Mouse (Mus musculus): ENCODE results near the gene Arid5b. TPM values are rescaled to one million over a fixed set of nuclear protein-coding genes. Genes with fewer than 3 reads are reported as not detected.

Gene Arid5b
- polyA plus RNA-seq, 2 experiments: 1.3 to 3.3 TPM

DNA sequence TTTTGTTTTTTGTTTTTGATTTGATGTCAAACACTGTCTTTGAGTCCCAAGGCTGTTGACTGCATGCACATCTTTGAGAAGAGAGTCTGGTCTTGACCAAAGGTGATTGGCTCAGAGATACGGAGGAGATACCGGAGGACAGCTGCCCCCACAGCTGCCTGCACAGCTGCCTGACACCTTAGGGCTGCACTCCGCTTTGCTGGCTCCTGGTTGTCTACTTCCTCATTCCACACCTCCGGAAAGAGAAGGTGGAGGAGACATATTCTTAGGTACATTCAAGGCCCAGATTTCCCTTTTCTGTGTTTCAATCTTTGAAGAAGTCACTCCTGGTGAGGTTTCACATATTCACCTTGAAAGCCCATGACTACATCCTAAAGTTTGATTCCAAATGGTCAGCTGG, 25.9 kb downstream of the Arid5b start:
- TF ChIP-seq CTCF (IDR thresholded peaks at IDR 0.05; ENCODE audit: low read depth): no peak
- H3K36me3 ChIP-seq (replicated peaks; ENCODE audit: control insufficient read depth, insufficient read depth, low read depth): no peaks in the 10 kb centered on the region
- no peaks in the 10 kb centered on the region for H3K27me3 ChIP-seq (ENCODE audit: control insufficient read depth, insufficient read depth, low read length)
- WGBS (ENCODE audit: insufficient replicate concordance): 64% methylated on average over 4 of the region's 4 CpGs
- no peaks in the 10 kb centered on the region for H3K9me3 ChIP-seq (ENCODE audit: control insufficient read depth, low read length)
- H3K9ac ChIP-seq (replicated peaks): no peak overlapping the region
- H3K4me3 ChIP-seq (ENCODE audit: insufficient read depth in 1 of 2, low read depth in 2 of 2, low read length in 2 of 2): no peak overlapping the region
- DNase-seq (ENCODE audit: low read depth in 3 of 3, low spot score in 3 of 3) (no peak), ATAC-seq (ENCODE audit: insufficient read depth) (no peak)
- no peak overlapping the region for H3K4me2 ChIP-seq (ENCODE audit: low read depth)
- peaks cover 5% of the 10 kb centered on the region in 2 experiments for H3K4me1 ChIP-seq (replicated peaks; ENCODE audit: control insufficient read depth in 2 of 2, insufficient read depth in 2 of 2, low read length in 1 of 2)
- no peak overlapping the region for H3K27ac ChIP-seq

DNA sequence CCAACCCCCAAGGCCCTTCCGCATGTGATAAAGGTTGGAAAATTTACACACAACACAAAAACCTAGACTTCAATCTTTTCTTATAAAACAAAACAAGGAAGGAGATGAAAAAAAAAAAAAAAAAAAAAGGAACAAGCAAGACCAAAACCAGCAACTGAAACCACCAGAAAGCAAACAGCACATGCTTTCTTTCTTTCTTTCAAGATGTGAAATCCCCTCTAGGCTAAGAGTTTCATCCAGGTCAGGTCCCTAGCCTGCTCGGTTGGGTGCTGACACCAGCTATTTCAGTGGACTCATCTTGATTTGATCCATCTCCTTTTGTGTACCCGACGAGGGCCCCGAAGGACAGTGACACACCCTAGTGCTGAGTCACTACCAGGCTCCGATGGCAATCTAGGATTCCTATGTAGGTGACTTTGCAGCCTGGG, 29.2 kb downstream of the Arid5b start:
- peaks cover 5% of the 10 kb centered on the region in 2 experiments for H3K4me1 ChIP-seq (replicated peaks; ENCODE audit: control insufficient read depth in 2 of 2, insufficient read depth in 2 of 2, low read length in 1 of 2)
- DNase-seq (ENCODE audit: low read depth in 3 of 3, low spot score in 3 of 3) (no peak), ATAC-seq (ENCODE audit: insufficient read depth) (no peak)
- H3K4me3 ChIP-seq (ENCODE audit: insufficient read depth in 1 of 2, low read depth in 2 of 2, low read length in 2 of 2): no peak overlapping the region
- no peaks in the 10 kb centered on the region for H3K9me3 ChIP-seq (ENCODE audit: control insufficient read depth, low read length)
- H3K36me3 ChIP-seq (replicated peaks; ENCODE audit: control insufficient read depth, insufficient read depth, low read depth): no peaks in the 10 kb centered on the region
- no peak overlapping the region for H3K9ac ChIP-seq (replicated peaks)
- TF ChIP-seq CTCF (IDR thresholded peaks at IDR 0.05; ENCODE audit: low read depth): no peak
- TF ChIP-seq EP300 (IDR thresholded peaks at IDR 0.05; ENCODE audit: low read depth): no peak
- no peak overlapping the region for H3K4me2 ChIP-seq (ENCODE audit: low read depth)
- WGBS (ENCODE audit: insufficient replicate concordance): 12% methylated on average over 6 of the region's 6 CpGs
- no peak overlapping the region for H3K27ac ChIP-seq
- H3K27me3 ChIP-seq (ENCODE audit: control insufficient read depth, insufficient read depth, low read length): no peaks in the 10 kb centered on the region

DNA sequence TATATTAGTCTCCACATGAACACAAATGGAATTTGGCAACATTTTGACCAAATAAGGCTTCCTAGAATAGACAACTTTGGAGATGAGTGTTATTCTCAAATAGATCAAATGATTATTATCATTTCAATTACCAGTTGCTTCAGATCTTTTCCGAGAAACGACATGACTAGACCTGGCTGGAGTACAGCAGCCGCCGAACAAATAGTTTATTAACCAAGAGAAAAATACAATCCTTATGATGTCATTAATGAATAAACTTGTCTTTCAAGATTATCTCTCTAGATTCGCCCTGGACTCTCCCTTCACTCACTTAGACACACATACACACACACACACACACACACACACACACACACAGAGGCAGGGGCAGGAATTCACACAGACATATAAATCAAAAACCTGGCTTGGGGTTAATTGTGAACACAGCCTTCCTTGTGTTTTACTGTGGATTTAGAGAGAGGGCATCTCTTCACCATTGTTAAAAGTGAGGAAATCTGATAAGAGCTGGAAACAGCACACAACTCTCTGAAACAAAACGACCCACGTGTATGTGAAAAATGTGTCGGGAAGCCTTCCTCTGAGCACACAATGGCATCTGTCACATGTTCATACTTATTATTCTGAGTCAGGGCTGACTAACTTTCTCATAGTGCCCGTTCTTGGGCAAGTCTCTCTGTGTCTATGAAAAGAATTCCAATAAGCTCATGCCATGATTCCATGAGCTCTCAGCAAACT, 30.1 kb downstream of the Arid5b start:
- Histone ChIP-seq H3K9me3 (ENCODE audit: control insufficient read depth, low read length) (no peaks in the 10 kb centered on the region), H3K36me3 (replicated peaks; ENCODE audit: control insufficient read depth, insufficient read depth, low read depth) (no peaks in the 10 kb centered on the region), H3K4me3 (ENCODE audit: insufficient read depth in 1 of 2, low read depth in 2 of 2, low read length in 2 of 2) (no peak overlapping the region), H3K27ac (no peak overlapping the region), H3K4me2 (ENCODE audit: low read depth) (no peak overlapping the region), H3K9ac (replicated peaks) (no peak overlapping the region), H3K27me3 (ENCODE audit: control insufficient read depth, insufficient read depth, low read length) (no peaks in the 10 kb centered on the region), H3K4me1 (replicated peaks; ENCODE audit: control insufficient read depth in 2 of 2, insufficient read depth in 2 of 2, low read length in 1 of 2) (peaks cover 5% of the 10 kb centered on the region in 2 experiments)
- no peak for ATAC-seq (ENCODE audit: insufficient read depth)
- 50% methylated on average over 9 of the region's 9 CpGs for WGBS (ENCODE audit: insufficient replicate concordance)
- no peak for TF ChIP-seq CTCF (IDR thresholded peaks at IDR 0.05; ENCODE audit: low read depth)
- DNase-seq (ENCODE audit: low read depth in 3 of 3, low spot score in 3 of 3): no peak

DNA sequence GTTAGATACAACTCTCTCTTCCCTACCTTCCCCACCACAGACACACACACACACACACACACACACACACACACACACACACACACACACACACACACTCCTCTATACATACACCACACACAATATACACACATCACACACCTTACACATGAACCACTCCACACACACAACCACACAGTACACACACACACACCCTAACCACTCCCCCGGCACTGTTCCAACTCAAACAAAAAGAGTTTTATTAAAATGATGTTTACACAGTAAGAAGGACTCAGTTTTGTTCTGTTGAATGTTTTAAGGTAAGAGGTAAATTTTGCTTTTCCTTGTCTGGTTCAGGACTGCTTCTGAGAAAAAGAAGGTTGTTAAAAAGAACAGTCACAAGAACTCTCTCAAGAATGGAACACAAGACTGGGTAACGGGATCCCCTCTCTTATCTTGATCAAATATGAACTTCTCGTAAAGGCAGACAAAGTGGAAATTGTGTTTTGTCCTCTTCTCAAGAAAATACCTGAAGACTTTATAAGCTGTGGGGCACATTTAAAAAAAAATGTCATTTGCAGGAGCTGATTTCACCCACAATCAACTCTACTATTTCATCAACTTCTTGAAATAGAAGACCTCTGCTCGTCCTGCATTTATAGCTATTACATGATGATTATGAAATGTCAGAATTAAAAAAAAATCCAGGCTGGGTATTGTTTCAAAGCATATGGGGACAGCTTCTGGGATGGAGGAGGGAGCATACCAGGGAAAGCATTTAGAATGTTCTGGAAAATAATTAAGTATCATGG, 30.9 kb downstream of the Arid5b start:
- Histone ChIP-seq H3K36me3 (replicated peaks; ENCODE audit: control insufficient read depth, insufficient read depth, low read depth) (no peaks in the 10 kb centered on the region), H3K4me3 (ENCODE audit: insufficient read depth in 1 of 2, low read depth in 2 of 2, low read length in 2 of 2) (no peak overlapping the region), H3K27ac (no peak overlapping the region), H3K4me1 (replicated peaks; ENCODE audit: control insufficient read depth in 2 of 2, insufficient read depth in 2 of 2, low read length in 1 of 2) (peaks cover 5% of the 10 kb centered on the region in 2 experiments), H3K9me3 (ENCODE audit: control insufficient read depth, low read length) (no peaks in the 10 kb centered on the region), H3K27me3 (ENCODE audit: control insufficient read depth, insufficient read depth, low read length) (no peaks in the 10 kb centered on the region), H3K9ac (replicated peaks) (no peak overlapping the region), H3K4me2 (ENCODE audit: low read depth) (no peak overlapping the region)
- 46% methylated on average over 4 of the region's 4 CpGs for WGBS (ENCODE audit: insufficient replicate concordance)
- no peak for ATAC-seq (ENCODE audit: insufficient read depth)
- TF ChIP-seq EP300 (IDR thresholded peaks at IDR 0.05; ENCODE audit: low read depth) (no peak), CTCF (IDR thresholded peaks at IDR 0.05; ENCODE audit: low read depth) (no peak)
- no peak for DNase-seq (ENCODE audit: low read depth in 3 of 3, low spot score in 3 of 3)

DNA sequence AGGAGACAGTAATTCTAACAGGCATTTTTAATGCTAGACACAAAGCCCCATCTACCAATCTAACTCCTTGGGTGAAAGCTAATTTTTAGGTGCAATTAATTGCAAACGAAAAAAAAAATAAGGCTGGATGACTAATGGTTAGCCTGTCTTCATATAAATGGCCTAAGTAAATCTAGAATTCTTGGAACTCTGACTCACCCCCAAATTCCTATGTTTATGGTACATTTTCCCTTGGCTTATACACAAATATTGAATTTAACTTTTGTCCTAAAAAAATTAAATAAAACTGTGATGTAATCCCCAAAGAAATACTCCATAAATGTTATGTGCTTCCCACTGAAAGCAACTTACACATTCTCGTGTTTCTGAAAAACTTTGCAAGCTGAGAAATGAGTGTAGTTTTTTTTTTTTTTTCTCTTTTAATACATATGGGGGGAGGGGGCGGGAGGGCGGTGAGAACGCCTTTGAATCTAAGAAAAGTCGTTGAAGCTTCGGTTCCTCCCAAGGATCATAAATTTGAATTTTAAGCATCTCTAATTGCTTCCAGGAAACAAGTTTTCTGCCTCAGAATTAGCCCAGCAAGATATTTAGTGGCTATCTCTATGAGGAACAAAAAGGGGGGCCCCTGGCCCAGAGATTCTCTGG, 31.8 kb downstream of the Arid5b start:
- WGBS (ENCODE audit: insufficient replicate concordance): 64% methylated on average over 7 of the region's 7 CpGs
- no peak for ATAC-seq (ENCODE audit: insufficient read depth)
- TF ChIP-seq CTCF (IDR thresholded peaks at IDR 0.05; ENCODE audit: low read depth) (no peak), EP300 (IDR thresholded peaks at IDR 0.05; ENCODE audit: low read depth) (no peak)
- H3K4me1 ChIP-seq (replicated peaks; ENCODE audit: control insufficient read depth in 2 of 2, insufficient read depth in 2 of 2, low read length in 1 of 2): peaks cover 5% of the 10 kb centered on the region in 2 experiments
- H3K9ac ChIP-seq (replicated peaks): no peak overlapping the region
- no peaks in the 10 kb centered on the region for H3K9me3 ChIP-seq (ENCODE audit: control insufficient read depth, low read length)
- no peaks in the 10 kb centered on the region for H3K36me3 ChIP-seq (replicated peaks; ENCODE audit: control insufficient read depth, insufficient read depth, low read depth)
- H3K27me3 ChIP-seq (ENCODE audit: control insufficient read depth, insufficient read depth, low read length): no peaks in the 10 kb centered on the region
- H3K4me3 ChIP-seq (ENCODE audit: insufficient read depth in 1 of 2, low read depth in 2 of 2, low read length in 2 of 2): no peak overlapping the region
- no peak for DNase-seq (ENCODE audit: low read depth in 3 of 3, low spot score in 3 of 3)
- no peak overlapping the region for H3K4me2 ChIP-seq (ENCODE audit: low read depth)
- H3K27ac ChIP-seq: no peak overlapping the region

All from liver, embryonic 14.5 days (tissue).